Mouse (Mus musculus): ENCODE results near the gene Arpc3.
"Not testable (repeated sequence)": the region's sequence is repeated elsewhere in the genome, so short reads cannot be mapped to it uniquely, and the experiment has no call there.

Gene Arpc3

GRCm38 (mm10) chr5:122439400-122440094, 47.9 kb downstream of the Arpc3 start:
- no peak for DNase-seq (ENCODE audit: low spot score in 2 of 2)

- no peak for DNase-seq (ENCODE audit: low spot score in 2 of 2)
Measured at GRCm38 (mm10) chr5:122440095-122440630, 48.5 kb downstream of the Arpc3 start.

- no peak for DNase-seq (ENCODE audit: low spot score in 2 of 2)
Measured at GRCm38 (mm10) chr5:122444492-122444891, 52.8 kb downstream of the Arpc3 start.

GRCm38 (mm10) chr5:122445051-122445610, 53.5 kb downstream of the Arpc3 start:
- DNase-seq (ENCODE audit: low spot score in 2 of 2): no peak

GRCm38 (mm10) chr5:122447857-122448256, 56.2 kb downstream of the Arpc3 start:
- DNase-seq (ENCODE audit: low spot score in 2 of 2): no peak

- no peak for DNase-seq (ENCODE audit: low spot score in 2 of 2)
Measured at GRCm38 (mm10) chr5:122448869-122449268, 57.2 kb downstream of the Arpc3 start.

GRCm38 (mm10) chr5:122449946-122450345, 58.3 kb downstream of the Arpc3 start:
- DNase-seq (ENCODE audit: low spot score in 2 of 2): no peak

GRCm38 (mm10) chr5:122450913-122451317, 59.2 kb downstream of the Arpc3 start:
- no peak for DNase-seq (ENCODE audit: low spot score in 2 of 2)

- no peak for DNase-seq (ENCODE audit: low spot score in 2 of 2)
Measured at GRCm38 (mm10) chr5:122451324-122451723, 59.6 kb downstream of the Arpc3 start.

- no peak for DNase-seq (ENCODE audit: low spot score in 2 of 2)
Measured at GRCm38 (mm10) chr5:122452194-122452593, 60.5 kb downstream of the Arpc3 start.

GRCm38 (mm10) chr5:122453188-122453587, 61.5 kb downstream of the Arpc3 start:
- no peak for DNase-seq (ENCODE audit: low spot score in 2 of 2)

GRCm38 (mm10) chr5:122454442-122454841, 62.8 kb downstream of the Arpc3 start:
- DNase-seq (ENCODE audit: low spot score in 2 of 2): no peak

- no peak for DNase-seq (ENCODE audit: low spot score in 2 of 2)
Measured at GRCm38 (mm10) chr5:122454883-122455282, 63.2 kb downstream of the Arpc3 start.

- DNase-seq (ENCODE audit: low spot score in 2 of 2): no peak
Measured at GRCm38 (mm10) chr5:122455584-122455983, 63.9 kb downstream of the Arpc3 start.

GRCm38 (mm10) chr5:122457054-122457453, 65.4 kb downstream of the Arpc3 start:
- not testable (repeated sequence) for DNase-seq (ENCODE audit: low spot score in 2 of 2)

GRCm38 (mm10) chr5:122458066-122458465, 66.4 kb downstream of the Arpc3 start:
- DNase-seq (ENCODE audit: low spot score in 2 of 2): no peak

- no peak for DNase-seq (ENCODE audit: low spot score in 2 of 2)
Measured at GRCm38 (mm10) chr5:122459335-122459734, 67.7 kb downstream of the Arpc3 start.

GRCm38 (mm10) chr5:122460656-122461055, 69.0 kb downstream of the Arpc3 start:
- DNase-seq (ENCODE audit: low spot score in 2 of 2): no peak

GRCm38 (mm10) chr5:122461431-122461830, 69.8 kb downstream of the Arpc3 start:
- DNase-seq (ENCODE audit: low spot score in 2 of 2): no peak

Data from spleen, postnatal 4 days (tissue).